23 mouse cellular contexts compared by ENCODE assay signal in the genomic region with DNA sequence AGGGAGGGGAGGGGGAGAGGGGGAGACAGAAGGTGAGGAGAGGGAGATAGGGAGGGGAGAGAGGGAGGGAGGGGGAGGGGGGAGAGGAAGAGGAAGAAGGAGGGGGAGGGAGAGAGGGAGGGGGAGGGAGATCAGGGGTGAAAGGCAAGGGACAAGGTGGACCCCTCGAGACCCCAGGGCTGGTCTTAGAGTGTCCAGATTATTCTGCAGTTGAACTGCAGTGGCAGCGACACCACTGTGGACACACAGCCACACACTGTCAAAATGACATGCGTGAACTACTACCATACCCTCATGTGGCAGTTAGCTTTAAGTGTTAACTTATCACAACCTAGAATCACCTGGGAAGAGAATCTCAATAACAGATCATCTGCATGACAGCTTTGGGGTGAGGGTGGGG. TPM values are rescaled to one million over a fixed set of nuclear protein-coding genes. Genes with fewer than 3 reads are reported as not detected.
A peak's percentile ranks its signal among the peaks of the same experiment; 100 is the strongest.
DNase-seq lines count a peak whose midpoint lies in the region; ATAC-seq and TF ChIP-seq lines count a peak whose summit lies in the region.
"Had no signal": no experiment of that assay in that cellular context is flagged by ENCODE, and none has a peak within 500 bp of the region (broad histone marks: within the 10 kb centered on the region; RNA-seq: fewer than 3 reads in every experiment).

No protein-coding gene starts in this region.

- peaks cover 31% of the 10 kb centered on the region for H3K27me3 ChIP-seq in forebrain, embryonic 10.5 days (ENCODE audit: poor library complexity, severe bottlenecking)
- H3K27me3 ChIP-seq in forebrain, postnatal 0 days (ENCODE audit: insufficient read depth, low read length), result no peaks in the 10 kb centered on the region
- no peaks in the 10 kb centered on the region for H3K27me3 ChIP-seq in midbrain, embryonic 11.5 days (ENCODE audit: control insufficient read depth, insufficient read depth, low read length)
- H3K27me3 ChIP-seq in midbrain, postnatal 0 days (ENCODE audit: insufficient read depth, low read length), result no peaks in the 10 kb centered on the region
- no peaks in the 10 kb centered on the region for H3K27me3 ChIP-seq in midbrain, embryonic 13.5 days
- H3K27me3 ChIP-seq: stomach, embryonic 15.5 days had no signal

- ATAC-seq in forebrain, postnatal 0 days, result no peak
- ATAC-seq in midbrain, embryonic 11.5 days (ENCODE audit: low FRiP score), result peak; percentile 33; the same call in 1 of the 2 replicates
- no peak for ATAC-seq in midbrain, postnatal 0 days (ENCODE audit: low FRiP score)
- peak; percentile 56; the same call in 1 of the 2 replicates for ATAC-seq in midbrain, embryonic 13.5 days

- 0 out of 2 replicates have a peak overlapping the region, but pooled peaks have one; percentile 62 for H3K27ac ChIP-seq in forebrain, embryonic 10.5 days
- no peak overlapping the region for H3K27ac ChIP-seq in forebrain, postnatal 0 days (ENCODE audit: low read depth, low read length)
- no peak overlapping the region for H3K27ac ChIP-seq in midbrain, embryonic 11.5 days (ENCODE audit: low read depth, low read length)
- no peak overlapping the region for H3K27ac ChIP-seq in midbrain, postnatal 0 days (ENCODE audit: low read depth, low read length)
- H3K27ac ChIP-seq in midbrain, embryonic 13.5 days, result no peak overlapping the region
- H3K27ac ChIP-seq: stomach, embryonic 15.5 days had no signal

- H3K4me1 ChIP-seq in forebrain, embryonic 10.5 days, result peaks cover 15% of the 10 kb centered on the region
- no peaks in the 10 kb centered on the region for H3K4me1 ChIP-seq in forebrain, postnatal 0 days (ENCODE audit: insufficient read depth)
- H3K4me1 ChIP-seq in midbrain, embryonic 11.5 days (ENCODE audit: control insufficient read depth, insufficient read depth, low read length), result peaks cover 6% of the 10 kb centered on the region
- H3K4me1 ChIP-seq in midbrain, postnatal 0 days (ENCODE audit: insufficient read depth, low read length), result no peaks in the 10 kb centered on the region
- H3K4me1 ChIP-seq in midbrain, embryonic 13.5 days (replicated peaks), result peaks cover 9% of the 10 kb centered on the region; the same call in 1 of the 2 replicates

- H3K4me2 ChIP-seq in forebrain, postnatal 0 days (ENCODE audit: low read depth), result no peak overlapping the region
- H3K4me2 ChIP-seq in midbrain, embryonic 11.5 days, result no peak overlapping the region
- H3K4me2 ChIP-seq in midbrain, postnatal 0 days (ENCODE audit: low read depth, low read length, poor library complexity, severe bottlenecking), result no peak overlapping the region
- H3K4me2 ChIP-seq in midbrain, embryonic 13.5 days (replicated peaks), result no peak overlapping the region

- no peak overlapping the region for H3K9ac ChIP-seq in forebrain, postnatal 0 days
- no peak overlapping the region for H3K9ac ChIP-seq in midbrain, embryonic 11.5 days (ENCODE audit: low read length)
- no peak overlapping the region for H3K9ac ChIP-seq in midbrain, postnatal 0 days (replicated peaks; ENCODE audit: low read length, poor library complexity, severe bottlenecking)
- H3K9ac ChIP-seq in midbrain, embryonic 13.5 days (replicated peaks), result no peak overlapping the region
- H3K9ac ChIP-seq: liver, postnatal 0 days had no signal

- WGBS in forebrain, embryonic 10.5 days, result 73% methylated on average over 3 of the region's 3 CpGs
- WGBS in forebrain, postnatal 0 days, result 77% methylated on average over 3 of the region's 3 CpGs
- 69% methylated on average over 3 of the region's 3 CpGs for WGBS in midbrain, embryonic 11.5 days
- WGBS in midbrain, postnatal 0 days, result 69% methylated on average over 3 of the region's 3 CpGs
- 69% methylated on average over 3 of the region's 3 CpGs for WGBS in midbrain, embryonic 13.5 days

- H3K4me3 ChIP-seq in forebrain, embryonic 10.5 days, result no peak overlapping the region; the same call in 1 of the 2 replicates
- H3K4me3 ChIP-seq in forebrain, postnatal 0 days (ENCODE audit: low read depth, low read length), result no peak overlapping the region
- no peak overlapping the region for H3K4me3 ChIP-seq in midbrain, embryonic 11.5 days (ENCODE audit: low read depth, low read length)
- H3K4me3 ChIP-seq in midbrain, postnatal 0 days (ENCODE audit: low read depth, low read length), result no peak overlapping the region
- H3K4me3 ChIP-seq in midbrain, embryonic 13.5 days (replicated peaks), result no peak overlapping the region
- H3K4me3 ChIP-seq: stomach, embryonic 15.5 days had no signal

- H3K36me3 ChIP-seq in forebrain, embryonic 10.5 days (replicated peaks), result no peaks in the 10 kb centered on the region
- no peaks in the 10 kb centered on the region for H3K36me3 ChIP-seq in forebrain, postnatal 0 days (ENCODE audit: insufficient read depth)
- H3K36me3 ChIP-seq in midbrain, embryonic 11.5 days (ENCODE audit: control insufficient read depth, insufficient read depth, low read length), result no peaks in the 10 kb centered on the region
- H3K36me3 ChIP-seq in midbrain, postnatal 0 days (ENCODE audit: insufficient read depth, low read length), result no peaks in the 10 kb centered on the region
- H3K36me3 ChIP-seq in midbrain, embryonic 13.5 days, result no peaks in the 10 kb centered on the region
- H3K36me3 ChIP-seq: stomach, embryonic 15.5 days had no signal

- no peak for DNase-seq in forebrain, embryonic 10.5 days (ENCODE audit: extremely low spot score, low spot score)
- no peak for DNase-seq in forebrain, postnatal 0 days
- DNase-seq in midbrain, embryonic 11.5 days (ENCODE audit: low spot score, missing footprints), result no peak
- DNase-seq in midbrain, postnatal 0 days (ENCODE audit: low spot score), result no peak
- DNase-seq in layer of hippocampus, adult 8-10 months (ENCODE audit: low spot score in 2 of 2), result no peak
- DNase-seq in urinary bladder, postnatal 14 days (ENCODE audit: low spot score), result no peak
- DNase-seq in layer of hippocampus, adult 9-10 months (ENCODE audit: low spot score), result no peak

- no peaks in the 10 kb centered on the region for H3K9me3 ChIP-seq in forebrain, embryonic 10.5 days
- no peaks in the 10 kb centered on the region for H3K9me3 ChIP-seq in forebrain, postnatal 0 days (ENCODE audit: low read length)
- H3K9me3 ChIP-seq in midbrain, embryonic 11.5 days (ENCODE audit: control insufficient read depth, low read length), result no peaks in the 10 kb centered on the region
- no peaks in the 10 kb centered on the region for H3K9me3 ChIP-seq in midbrain, postnatal 0 days (ENCODE audit: low read length)
- no peaks in the 10 kb centered on the region for H3K9me3 ChIP-seq in midbrain, embryonic 13.5 days
- H3K9me3 ChIP-seq: stomach, embryonic 15.5 days had no signal

- no peak for TF ChIP-seq CTCF in forebrain, postnatal 0 days (IDR thresholded peaks at IDR 0.05; ENCODE audit: low read depth)
- no peak for TF ChIP-seq CTCF in midbrain, postnatal 0 days (IDR thresholded peaks at IDR 0.05)

RNA-seq across cellular contexts. Expression of a gene that starts 7.7 kb away (rescaled TPM):
- polyA plus RNA-seq in forebrain, embryonic 10.5 days (2016; fragmentation: Nextera tagmentation; extraction: Ambion mirVana), result 8.9 and 9.4 TPM in 2 replicates
- total RNA-seq in forebrain, postnatal 0 days (2014; rRNA removed), result 38.3 and 43.8 TPM in 2 replicates
- 19.6 and 26.2 TPM in 2 replicates for polyA plus RNA-seq in forebrain, postnatal 0 days (2015; fragmentation: Nextera tagmentation; extraction: Ambion mirVana)
- polyA plus RNA-seq in midbrain, embryonic 11.5 days (2014; fragmentation: Nextera tagmentation; extraction: Ambion mirVana), result 11.2 and 13.0 TPM in 2 replicates
- total RNA-seq in midbrain, postnatal 0 days (2014; rRNA removed), result 47.7 and 52.6 TPM in 2 replicates
- polyA plus RNA-seq in midbrain, postnatal 0 days (2015; fragmentation: Nextera tagmentation; extraction: Ambion mirVana), result 26.7 and 30.2 TPM in 2 replicates
- polyA plus RNA-seq in midbrain, embryonic 13.5 days (2015; fragmentation: Nextera tagmentation; extraction: Ambion mirVana), result 27.0 and 27.3 TPM in 2 replicates
- 10 to 100 TPM; 20.0 to 24.8 (median 22.7) TPM for total RNA-seq in layer of hippocampus, adult 8-10 months (2022)

RNA-seq across cellular contexts. Expression of a gene that starts 17.7 kb away (rescaled TPM):
- polyA plus RNA-seq in forebrain, embryonic 10.5 days (2016; fragmentation: Nextera tagmentation; extraction: Ambion mirVana), result not detected in 2 replicates
- not detected in 2 replicates for total RNA-seq in forebrain, postnatal 0 days (2014; rRNA removed)
- polyA plus RNA-seq in forebrain, postnatal 0 days (2015; fragmentation: Nextera tagmentation; extraction: Ambion mirVana), result not detected in 2 replicates
- not detected in 2 replicates for polyA plus RNA-seq in midbrain, embryonic 11.5 days (2014; fragmentation: Nextera tagmentation; extraction: Ambion mirVana)
- total RNA-seq in midbrain, postnatal 0 days (2014; rRNA removed), result 0.14 and 0.27 TPM in 2 replicates
- polyA plus RNA-seq in midbrain, postnatal 0 days (2015; fragmentation: Nextera tagmentation; extraction: Ambion mirVana), result not detected in 2 replicates
- polyA plus RNA-seq in midbrain, embryonic 13.5 days (2015; fragmentation: Nextera tagmentation; extraction: Ambion mirVana), result not detected in 2 replicates
- total RNA-seq in layer of hippocampus, adult 8-10 months (2022), result not detected
- total RNA-seq: gastrocnemius, postnatal 10 days; hematopoietic stem cell, adult 5-6 weeks; layer of hippocampus, postnatal 14 days; liver, adult 2 months had no signal
- polyA plus RNA-seq: activated CD4-positive, CD25-positive, alpha-beta regulatory T cell, adult 4 months; cortical plate, adult 2 months; embryonic facial prominence, embryonic 11.5 days; heart, embryonic 11.5 days; heart, postnatal 0 days; kidney, embryonic 16.5 days; limb, embryonic 11.5 days; liver, adult 2 months; liver, postnatal 0 days; neural tube, embryonic 11.5 days; spleen, adult 2 months; stomach, embryonic 15.5 days had no signal

RNA-seq across cellular contexts. Expression of a gene that starts 35.3 kb away (rescaled TPM):
- 1.4 and 1.5 TPM in 2 replicates for polyA plus RNA-seq in forebrain, embryonic 10.5 days (2016; fragmentation: Nextera tagmentation; extraction: Ambion mirVana)
- total RNA-seq in forebrain, postnatal 0 days (2014; rRNA removed), result 5.2 and 5.9 TPM in 2 replicates
- 5.9 and 8.3 TPM in 2 replicates for polyA plus RNA-seq in forebrain, postnatal 0 days (2015; fragmentation: Nextera tagmentation; extraction: Ambion mirVana)
- polyA plus RNA-seq in midbrain, embryonic 11.5 days (2014; fragmentation: Nextera tagmentation; extraction: Ambion mirVana), result 2.7 and 3.7 TPM in 2 replicates
- total RNA-seq in midbrain, postnatal 0 days (2014; rRNA removed), result 8.0 and 10.1 TPM in 2 replicates
- 11.6 and 12.4 TPM in 2 replicates for polyA plus RNA-seq in midbrain, postnatal 0 days (2015; fragmentation: Nextera tagmentation; extraction: Ambion mirVana)
- polyA plus RNA-seq in midbrain, embryonic 13.5 days (2015; fragmentation: Nextera tagmentation; extraction: Ambion mirVana), result 3.8 and 4.7 TPM in 2 replicates
- total RNA-seq in layer of hippocampus, adult 8-10 months (2022), result 1 to 10 TPM; 5.2 to 7.3 (median 6.9) TPM

Comparison
In these comparisons a context has a peak if more than half of its experiments do, and no peak if none do; other contexts are left out.
1. ATAC-seq: peak in midbrain, embryonic 11.5 days (single experiment) and midbrain, embryonic 13.5 days (single experiment); none in forebrain, postnatal 0 days (single experiment) and midbrain, postnatal 0 days (single experiment).